Mouse (Mus musculus) layer of hippocampus, postnatal 36 days (tissue): ENCODE data around the gene Dusp15. TPM values are rescaled to one million over a fixed set of nuclear protein-coding genes. Genes with fewer than 3 reads are reported as not detected.
A peak's percentile ranks its signal among the peaks of the same experiment; 100 is the strongest.

ENCODE experiments used
- DNase-seq, 2 experiments: peaks; one replicate each; pipeline ENCODE4 v3.0.0; 2022
- total RNA-seq, 2 experiments: library from RNA; stranded (reverse); gene quantifications; 2 replicates each; pipeline ENCODE4 v1.2.3; 2021

Dusp15 gene
- total RNA-seq, 2 experiments from 2014 or later = 10.7 to 11.1 TPM

GRCm38 (mm10) chr2:152930276-152930675 lies 21.2 kb downstream of the Dusp15 start:
- no peak for DNase-seq

GRCm38 (mm10) chr2:152928988-152929370 lies 22.5 kb downstream of the Dusp15 start:
- DNase-seq = no peak

- no peak for DNase-seq
Measured at GRCm38 (mm10) chr2:152928219-152928987, 23.1 kb downstream of the Dusp15 start.

- no peak for DNase-seq
Measured at GRCm38 (mm10) chr2:152927371-152927770, 24.1 kb downstream of the Dusp15 start.

GRCm38 (mm10) chr2:152926896-152927295 lies 24.6 kb downstream of the Dusp15 start:
- DNase-seq = no peak

- no peak for DNase-seq
Measured at GRCm38 (mm10) chr2:152925189-152925872, 26.2 kb downstream of the Dusp15 start.

- DNase-seq = no peak
Measured at GRCm38 (mm10) chr2:152924543-152924942, 27.0 kb downstream of the Dusp15 start.

- DNase-seq = no peak
Measured at GRCm38 (mm10) chr2:152924128-152924527, 27.4 kb downstream of the Dusp15 start.

- DNase-seq = no peak
Measured at GRCm38 (mm10) chr2:152923621-152924020, 27.9 kb downstream of the Dusp15 start.

GRCm38 (mm10) chr2:152922376-152922775 lies 29.1 kb downstream of the Dusp15 start:
- DNase-seq = no peak

GRCm38 (mm10) chr2:152917671-152918070 lies 33.8 kb downstream of the Dusp15 start:
- DNase-seq = no peak

- DNase-seq = no peak
Measured at GRCm38 (mm10) chr2:152916111-152916510, 35.4 kb downstream of the Dusp15 start.

GRCm38 (mm10) chr2:152915453-152915852 lies 36.0 kb downstream of the Dusp15 start:
- DNase-seq = no peak

- DNase-seq = peak; percentile 84 to 85
Measured at GRCm38 (mm10) chr2:152914310-152915120, 37.0 kb downstream of the Dusp15 start.

- no peak for DNase-seq
Measured at GRCm38 (mm10) chr2:152913471-152913870, 38.0 kb downstream of the Dusp15 start.

GRCm38 (mm10) chr2:152911432-152911831 lies 40.1 kb downstream of the Dusp15 start:
- DNase-seq = no peak

- DNase-seq = no peak
Measured at GRCm38 (mm10) chr2:152911031-152911430, 40.5 kb downstream of the Dusp15 start, which contains the start of gene Mylk2. TSS of gene Mylk2 (plus strand) at chr2:152911352.

- no peak for DNase-seq
Measured at GRCm38 (mm10) chr2:152909848-152910247, 41.6 kb downstream of the Dusp15 start.

- no peak for DNase-seq
Measured at GRCm38 (mm10) chr2:152907114-152907943, 44.2 kb downstream of the Dusp15 start.

GRCm38 (mm10) chr2:152906274-152907037 lies 45.0 kb downstream of the Dusp15 start:
- no peak for DNase-seq
